11 mouse cellular contexts compared by ENCODE assay signal in the genomic region with DNA sequence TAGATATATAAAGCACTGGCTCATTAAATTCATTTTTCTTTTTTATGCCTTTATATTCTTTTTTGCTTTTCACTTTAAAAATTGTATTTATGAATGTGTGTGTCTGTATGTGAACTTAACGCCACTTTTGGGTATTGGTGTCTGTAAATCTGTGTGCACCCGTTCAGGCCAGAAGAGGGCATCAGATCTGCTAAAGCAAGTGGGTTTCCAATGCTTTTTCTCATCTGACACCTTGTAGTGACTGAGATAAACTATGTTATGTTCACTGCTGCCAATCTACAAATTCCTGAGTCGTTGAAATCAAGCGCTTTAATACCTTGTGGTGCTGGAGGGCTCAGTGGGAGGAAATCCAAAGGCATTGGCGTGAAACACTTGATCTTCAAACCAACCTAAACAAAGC. TPM values are rescaled to one million over a fixed set of nuclear protein-coding genes. Genes with fewer than 3 reads are reported as not detected.
DNase-seq lines count a peak whose midpoint lies in the region; ATAC-seq and TF ChIP-seq lines count a peak whose summit lies in the region.
"Had no signal": no experiment of that assay in that cellular context is flagged by ENCODE, and none has a peak within 500 bp of the region (broad histone marks: within the 10 kb centered on the region; RNA-seq: fewer than 3 reads in every experiment).

No protein-coding gene starts in this region.

- DNase-seq in cerebellum, postnatal 10 days, result peak; percentile 39 to 43
- DNase-seq in cerebellum, postnatal 36 days, result no peak
- DNase-seq in kidney, postnatal 0 days (ENCODE audit: low spot score), result peak; percentile 35
- DNase-seq in kidney, adult 9 months, result no peak
- DNase-seq in adrenal gland, postnatal 10 days, result no peak
- no peak for DNase-seq in spleen, adult 18-20 months

- no peaks in the 10 kb centered on the region for H3K4me1 ChIP-seq in kidney, postnatal 0 days (replicated peaks; ENCODE audit: insufficient read depth, low read length)
- no peaks in the 10 kb centered on the region for H3K4me1 ChIP-seq in ES-Bruce4 (ENCODE audit: control insufficient read depth, insufficient read depth, low read length)
- H3K4me1 ChIP-seq in limb, embryonic 12.5 days (replicated peaks), result no peaks in the 10 kb centered on the region
- H3K4me1 ChIP-seq: midbrain, embryonic 13.5 days had no signal

- no peaks in the 10 kb centered on the region for H3K27me3 ChIP-seq in kidney, postnatal 0 days (ENCODE audit: insufficient read depth, low read length)
- H3K27me3 ChIP-seq in ES-Bruce4 (ENCODE audit: control insufficient read depth, insufficient read depth, low read length, poor library complexity, severe bottlenecking), result no peaks in the 10 kb centered on the region
- no peaks in the 10 kb centered on the region for H3K27me3 ChIP-seq in limb, embryonic 12.5 days
- H3K27me3 ChIP-seq: midbrain, embryonic 13.5 days had no signal

- TF ChIP-seq EP300 in ES-Bruce4 (IDR thresholded peaks at IDR 0.05; ENCODE audit: insufficient read depth, low read depth, low read length), result no peak

- no peak overlapping the region for H3K27ac ChIP-seq in kidney, postnatal 0 days
- H3K27ac ChIP-seq in ES-Bruce4 (ENCODE audit: insufficient read depth, low read length), result 0 out of 2 replicates have a peak overlapping the region, but pooled peaks have one; percentile 6
- peak overlapping the region; percentile 37; the same call in 1 of the 2 replicates for H3K27ac ChIP-seq in limb, embryonic 12.5 days
- H3K27ac ChIP-seq: midbrain, embryonic 13.5 days had no signal

- H3K4me2 ChIP-seq in kidney, postnatal 0 days (ENCODE audit: low read length), result no peak overlapping the region
- no peak overlapping the region for H3K4me2 ChIP-seq in limb, embryonic 12.5 days
- H3K4me2 ChIP-seq: midbrain, embryonic 13.5 days had no signal

- no peak overlapping the region for H3K9ac ChIP-seq in kidney, postnatal 0 days (ENCODE audit: low read depth, low read length)
- H3K9ac ChIP-seq in ES-Bruce4 (ENCODE audit: low read depth, poor library complexity, severe bottlenecking), result peak overlapping the region; percentile 5; the same call in 1 of the 2 replicates
- H3K9ac ChIP-seq in limb, embryonic 12.5 days (replicated peaks), result no peak overlapping the region
- H3K9ac ChIP-seq: midbrain, embryonic 13.5 days had no signal

- TF ChIP-seq CTCF in kidney, postnatal 0 days (IDR thresholded peaks at IDR 0.05; ENCODE audit: low read depth), result peak; percentile 69
- TF ChIP-seq CTCF in ES-Bruce4 (IDR thresholded peaks at IDR 0.05; ENCODE audit: low read depth, low read length), result no peak

- WGBS in kidney, postnatal 0 days, result 81% methylated on average over 5 of the region's 5 CpGs
- WGBS in limb, embryonic 12.5 days, result 84% methylated on average over 5 of the region's 5 CpGs

- no peak overlapping the region for H3K4me3 ChIP-seq in kidney, postnatal 0 days (replicated peaks; ENCODE audit: low read depth, low read length)
- H3K4me3 ChIP-seq in ES-Bruce4 (ENCODE audit: low read depth, low read length), result no peak overlapping the region
- no peak overlapping the region for H3K4me3 ChIP-seq in limb, embryonic 12.5 days (replicated peaks)
- H3K4me3 ChIP-seq: erythroblast, embryonic 14.5 days; midbrain, embryonic 13.5 days had no signal

- TF ChIP-seq POLR2A in ES-Bruce4 (IDR thresholded peaks at IDR 0.05; ENCODE audit: insufficient read depth, low read length), result no peak

- ATAC-seq in kidney, postnatal 0 days (replicated peaks; ENCODE audit: low FRiP score, low read depth), result no peak
- ATAC-seq in limb, embryonic 12.5 days (ENCODE audit: insufficient number of reproducible peaks, insufficient read depth, low FRiP score, low TSS enrichment, low read depth), result no peak
- ATAC-seq: hindbrain, embryonic 16.5 days; midbrain, embryonic 13.5 days had no signal

- H3K9me3 ChIP-seq in kidney, postnatal 0 days (replicated peaks; ENCODE audit: low read length), result no peaks in the 10 kb centered on the region
- no peaks in the 10 kb centered on the region for H3K9me3 ChIP-seq in ES-Bruce4 (replicated peaks; ENCODE audit: control insufficient read depth, insufficient read depth, low read length, poor library complexity, severe bottlenecking)
- H3K9me3 ChIP-seq in limb, embryonic 12.5 days, result no peaks in the 10 kb centered on the region
- H3K9me3 ChIP-seq: midbrain, embryonic 13.5 days had no signal

- H3K36me3 ChIP-seq in kidney, postnatal 0 days (ENCODE audit: insufficient read depth, low read length), result peaks cover 23% of the 10 kb centered on the region; the same call in 1 of the 2 replicates
- H3K36me3 ChIP-seq in ES-Bruce4 (ENCODE audit: control insufficient read depth, insufficient read depth, low read length, poor library complexity, severe bottlenecking), result peaks cover 12% of the 10 kb centered on the region
- H3K36me3 ChIP-seq in limb, embryonic 12.5 days, result peaks cover 84% of the 10 kb centered on the region

RNA-seq across cellular contexts. Expression of a gene that starts 7.0 kb away (rescaled TPM):
- polyA plus RNA-seq in kidney, postnatal 0 days (2015; fragmentation: Nextera tagmentation; extraction: Ambion mirVana), result 17.1 and 19.2 TPM in 2 replicates
- polyA plus RNA-seq in ES-Bruce4 (2011; ENCODE audit: insufficient read depth, insufficient read length, low read depth, missing spikeins), result 27.7 and 32.7 TPM in 2 replicates
- 28.4 and 36.2 TPM in 2 replicates for polyA plus RNA-seq in limb, embryonic 12.5 days (2016; fragmentation: Nextera tagmentation; extraction: Ambion mirVana)
- total RNA-seq in adrenal gland, postnatal 10 days (2021), result 1 to 10 TPM; 3.7 to 3.9 TPM
- polyA plus RNA-seq: erythroblast, embryonic 14.5 days had no signal

RNA-seq across cellular contexts. Expression of a gene that starts 12.8 kb away (rescaled TPM):
- polyA plus RNA-seq in kidney, postnatal 0 days (2015; fragmentation: Nextera tagmentation; extraction: Ambion mirVana), result 7.4 and 7.5 TPM in 2 replicates
- 3.7 and 4.6 TPM in 2 replicates for polyA plus RNA-seq in ES-Bruce4 (2011; ENCODE audit: insufficient read depth, insufficient read length, low read depth, missing spikeins)
- 14.6 and 16.0 TPM in 2 replicates for polyA plus RNA-seq in limb, embryonic 12.5 days (2016; fragmentation: Nextera tagmentation; extraction: Ambion mirVana)
- 1 to 10 TPM; 1.7 to 2.1 TPM for total RNA-seq in adrenal gland, postnatal 10 days (2021)

RNA-seq across cellular contexts. Expression of a gene that starts 14.2 kb away (rescaled TPM):
- polyA plus RNA-seq in kidney, postnatal 0 days (2015; fragmentation: Nextera tagmentation; extraction: Ambion mirVana), result 15.2 and 19.8 TPM in 2 replicates
- 15.1 and 15.4 TPM in 2 replicates for polyA plus RNA-seq in ES-Bruce4 (2011; ENCODE audit: insufficient read depth, insufficient read length, low read depth, missing spikeins)
- 37.9 and 40.8 TPM in 2 replicates for polyA plus RNA-seq in limb, embryonic 12.5 days (2016; fragmentation: Nextera tagmentation; extraction: Ambion mirVana)
- 1 to 10 TPM; 5.5 to 6.0 TPM for total RNA-seq in adrenal gland, postnatal 10 days (2021)
- polyA plus RNA-seq: erythroblast, embryonic 14.5 days had no signal

RNA-seq across cellular contexts. Expression of a gene that starts 16.9 kb away (rescaled TPM):
- 15.3 and 17.7 TPM in 2 replicates for polyA plus RNA-seq in kidney, postnatal 0 days (2015; fragmentation: Nextera tagmentation; extraction: Ambion mirVana)
- 26.6 and 27.8 TPM in 2 replicates for polyA plus RNA-seq in ES-Bruce4 (2011; ENCODE audit: insufficient read depth, insufficient read length, low read depth, missing spikeins)
- polyA plus RNA-seq in limb, embryonic 12.5 days (2016; fragmentation: Nextera tagmentation; extraction: Ambion mirVana), result 30.5 and 32.6 TPM in 2 replicates
- total RNA-seq in adrenal gland, postnatal 10 days (2021), result 1 to 10 TPM; 6.0 to 8.6 TPM

RNA-seq across cellular contexts. Expression of a gene that starts 27.1 kb away (rescaled TPM):
- polyA plus RNA-seq in kidney, postnatal 0 days (2015; fragmentation: Nextera tagmentation; extraction: Ambion mirVana), result 70.0 and 81.5 TPM in 2 replicates
- polyA plus RNA-seq in ES-Bruce4 (2011; ENCODE audit: insufficient read depth, insufficient read length, low read depth, missing spikeins), result 23.9 and 24.8 TPM in 2 replicates
- 48.4 and 53.0 TPM in 2 replicates for polyA plus RNA-seq in limb, embryonic 12.5 days (2016; fragmentation: Nextera tagmentation; extraction: Ambion mirVana)
- total RNA-seq in adrenal gland, postnatal 10 days (2021), result 10 to 100 TPM; 41.5 to 49.4 TPM

Comparison
In these comparisons a context has a peak if more than half of its experiments do, and no peak if none do; other contexts are left out.
1. DNase-seq: peak in cerebellum, postnatal 10 days (2 of 2) and kidney, postnatal 0 days (single experiment); none in cerebellum, postnatal 36 days (0 of 2), kidney, adult 9 months (single experiment), adrenal gland, postnatal 10 days (single experiment) and spleen, adult 18-20 months (0 of 2).